Mouse (Mus musculus) spleen, adult 2 months (tissue): ENCODE measurements around the gene Yeats2.

Experiments used
- CTCF ChIP-seq: fragments of 200-500 bp; IDR thresholded peaks from 2 replicates; pipeline ENCODE4 v1.5.1; 2011; ENCODE audit warnings: mild to moderate bottlenecking, inconsistent platforms; ENCODE audit not compliant: insufficient read depth, insufficient read length, insufficient replicate concordance; ENCODE audit errors: extremely low read depth
- POLR2A ChIP-seq: fragments of 200-500 bp; IDR thresholded peaks from 2 replicates; pipeline ENCODE4 v1.6.1; 2011; ENCODE audit warnings: low read depth, low read length, inconsistent platforms

- no peak for TF ChIP-seq POLR2A
- no peak for TF ChIP-seq CTCF
Measured at GRCm38 (mm10) chr16:20222726-20223125, 81.9 kb downstream of the Yeats2 start.
